8 mouse cellular contexts compared by ENCODE assay signal in the genomic region with DNA sequence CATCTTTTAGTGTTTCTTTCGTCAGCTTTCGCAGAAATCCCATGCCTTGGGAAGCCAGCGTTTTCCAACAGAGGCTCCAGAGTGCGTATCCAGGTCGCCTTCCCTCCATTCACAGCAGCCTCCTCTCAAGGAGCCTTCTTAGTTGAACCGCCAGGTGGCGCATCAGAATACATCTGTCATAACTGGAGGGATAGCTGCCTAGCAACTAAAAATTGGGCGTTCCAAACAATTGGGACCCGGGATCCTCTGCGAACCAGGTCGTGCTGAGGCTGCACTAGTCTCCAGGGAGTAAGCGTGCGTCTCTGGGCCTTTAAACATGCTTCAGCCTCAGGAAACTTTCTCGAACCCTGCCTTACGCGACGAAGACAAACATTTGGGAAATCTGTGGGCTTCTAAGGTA. TPM values are rescaled to one million over a fixed set of nuclear protein-coding genes. Genes with fewer than 3 reads are reported as not detected.
DNase-seq lines count a peak whose midpoint lies in the region; ATAC-seq and TF ChIP-seq lines count a peak whose summit lies in the region.

No protein-coding gene starts in this region.

- H3K9ac ChIP-seq in forebrain, embryonic 11.5 days (ENCODE audit: low read length): no peak overlapping the region
- H3K9ac ChIP-seq in heart, embryonic 16.5 days (ENCODE audit: low read length): no peak overlapping the region
- no peak overlapping the region for H3K9ac ChIP-seq in liver, embryonic 14.5 days (replicated peaks)
- H3K9ac ChIP-seq in neural tube, embryonic 11.5 days (ENCODE audit: low read length): no peak overlapping the region
- 0 out of 2 replicates have a peak overlapping the region, but pooled peaks have one; percentile 4 for H3K9ac ChIP-seq in stomach, embryonic 16.5 days (ENCODE audit: low read length)

- H3K36me3 ChIP-seq in forebrain, embryonic 11.5 days (ENCODE audit: control insufficient read depth, insufficient read depth, low read length): no peaks in the 10 kb centered on the region
- H3K36me3 ChIP-seq in heart, embryonic 16.5 days (ENCODE audit: control insufficient read depth, insufficient read depth): no peaks in the 10 kb centered on the region
- no peaks in the 10 kb centered on the region for H3K36me3 ChIP-seq in liver, embryonic 14.5 days (replicated peaks; ENCODE audit: control insufficient read depth, insufficient read depth, low read depth)
- H3K36me3 ChIP-seq in neural tube, embryonic 11.5 days (ENCODE audit: control insufficient read depth, insufficient read depth, low read length): no peaks in the 10 kb centered on the region
- H3K36me3 ChIP-seq in stomach, embryonic 16.5 days (ENCODE audit: control insufficient read depth, insufficient read depth, low read length): no peaks in the 10 kb centered on the region

- WGBS in forebrain, embryonic 11.5 days: 6% methylated on average over 17 of the region's 17 CpGs
- 4% methylated on average over 17 of the region's 17 CpGs for WGBS in heart, embryonic 16.5 days
- WGBS in liver, embryonic 14.5 days (ENCODE audit: insufficient replicate concordance): 4% methylated on average over 17 of the region's 17 CpGs
- 8% methylated on average over 17 of the region's 17 CpGs for WGBS in neural tube, embryonic 11.5 days
- 6% methylated on average over 17 of the region's 17 CpGs for WGBS in stomach, embryonic 16.5 days

- peak; percentile 91 for TF ChIP-seq CTCF in liver, embryonic 14.5 days (IDR thresholded peaks at IDR 0.05; ENCODE audit: low read depth)

- no peak overlapping the region for H3K4me3 ChIP-seq in forebrain, embryonic 11.5 days (ENCODE audit: low read depth, low read length)
- H3K4me3 ChIP-seq in heart, embryonic 16.5 days (ENCODE audit: low read length): no peak overlapping the region
- no peak overlapping the region for H3K4me3 ChIP-seq in liver, embryonic 14.5 days (ENCODE audit: insufficient read depth in 1 of 2, low read depth in 2 of 2, low read length in 2 of 2)
- no peak overlapping the region for H3K4me3 ChIP-seq in neural tube, embryonic 11.5 days (ENCODE audit: low read depth, low read length)
- peak overlapping the region; percentile 9; the same call in 1 of the 2 replicates for H3K4me3 ChIP-seq in stomach, embryonic 16.5 days (replicated peaks; ENCODE audit: low read length)

- DNase-seq in CD8-positive naive resting alpha-beta T cell, adult 2 months (ENCODE audit: low read depth in 2 of 2, low spot score in 2 of 2): peak; percentile 62 to 75
- peak; percentile 85 for DNase-seq in c-Kit-positive CD71-negative TER-119-negative erythroid progenitor cells, embryonic 14.5 days (ENCODE audit: low read depth)
- peak; percentile 90 for DNase-seq in forebrain, embryonic 11.5 days (ENCODE audit: low spot score)
- peak; percentile 87 to 91 for DNase-seq in kidney, postnatal 25 days
- peak; percentile 68 to 76 (median 69) for DNase-seq in liver, embryonic 14.5 days (ENCODE audit: low read depth in 3 of 3, low spot score in 3 of 3)
- peak; percentile 86 for DNase-seq in neural tube, embryonic 11.5 days (ENCODE audit: low spot score)

- no peaks in the 10 kb centered on the region for H3K9me3 ChIP-seq in forebrain, embryonic 11.5 days (ENCODE audit: control insufficient read depth, low read length)
- H3K9me3 ChIP-seq in heart, embryonic 16.5 days (replicated peaks; ENCODE audit: control insufficient read depth, low read length): no peaks in the 10 kb centered on the region
- no peaks in the 10 kb centered on the region for H3K9me3 ChIP-seq in liver, embryonic 14.5 days (ENCODE audit: control insufficient read depth, low read length)
- H3K9me3 ChIP-seq in neural tube, embryonic 11.5 days (ENCODE audit: control insufficient read depth, low read length): no peaks in the 10 kb centered on the region
- no peaks in the 10 kb centered on the region for H3K9me3 ChIP-seq in stomach, embryonic 16.5 days (replicated peaks; ENCODE audit: control insufficient read depth, low read length)

- H3K4me1 ChIP-seq in forebrain, embryonic 11.5 days (replicated peaks; ENCODE audit: control insufficient read depth, insufficient read depth, low read length): no peaks in the 10 kb centered on the region; the same call in 1 of the 2 replicates
- peaks cover 22% of the 10 kb centered on the region for H3K4me1 ChIP-seq in heart, embryonic 16.5 days (ENCODE audit: control insufficient read depth, insufficient read depth, low read length)
- no peaks in the 10 kb centered on the region for H3K4me1 ChIP-seq in liver, embryonic 14.5 days (replicated peaks; ENCODE audit: control insufficient read depth in 2 of 2, insufficient read depth in 2 of 2, low read length in 1 of 2)
- no peaks in the 10 kb centered on the region for H3K4me1 ChIP-seq in neural tube, embryonic 11.5 days (ENCODE audit: control insufficient read depth, insufficient read depth, low read length)
- peaks cover 8% of the 10 kb centered on the region; the same call in 1 of the 2 replicates for H3K4me1 ChIP-seq in stomach, embryonic 16.5 days (ENCODE audit: control insufficient read depth, insufficient read depth, low read length)

- no peak for TF ChIP-seq EP300 in liver, embryonic 14.5 days (IDR thresholded peaks at IDR 0.05; ENCODE audit: low read depth)

- peak overlapping the region; percentile 38 for H3K4me2 ChIP-seq in forebrain, embryonic 11.5 days (ENCODE audit: low read depth, low read length, severe bottlenecking)
- H3K4me2 ChIP-seq in heart, embryonic 16.5 days (ENCODE audit: low read depth, low read length): peak overlapping the region; percentile 52
- H3K4me2 ChIP-seq in liver, embryonic 14.5 days (ENCODE audit: low read depth): peak overlapping the region; percentile 28; the same call in 1 of the 2 replicates
- H3K4me2 ChIP-seq in neural tube, embryonic 11.5 days (ENCODE audit: low read depth): peak overlapping the region; percentile 30
- H3K4me2 ChIP-seq in stomach, embryonic 16.5 days (ENCODE audit: low read depth, low read length): peak overlapping the region; percentile 73

- ATAC-seq in forebrain, embryonic 11.5 days (replicated peaks; ENCODE audit: low FRiP score): peak; percentile 82
- ATAC-seq in heart, embryonic 16.5 days (replicated peaks; ENCODE audit: extremely low read depth, insufficient read depth, low FRiP score): peak; percentile 52; the same call in 1 of the 2 replicates
- ATAC-seq in liver, embryonic 14.5 days (ENCODE audit: insufficient read depth): peak; percentile 45; the same call in 1 of the 2 replicates
- peak; percentile 45; the same call in 1 of the 2 replicates for ATAC-seq in neural tube, embryonic 11.5 days (ENCODE audit: insufficient read depth, low FRiP score, low TSS enrichment)
- peak; percentile 56; the same call in 1 of the 2 replicates for ATAC-seq in stomach, embryonic 16.5 days (ENCODE audit: insufficient read depth, low FRiP score)

- H3K27me3 ChIP-seq in forebrain, embryonic 11.5 days (ENCODE audit: control insufficient read depth, insufficient read depth, low read length): peaks cover 8% of the 10 kb centered on the region
- peaks cover 11% of the 10 kb centered on the region for H3K27me3 ChIP-seq in heart, embryonic 16.5 days (ENCODE audit: control insufficient read depth, insufficient read depth, low read length)
- peaks cover 18% of the 10 kb centered on the region for H3K27me3 ChIP-seq in liver, embryonic 14.5 days (ENCODE audit: control insufficient read depth, insufficient read depth, low read length)
- peaks cover 11% of the 10 kb centered on the region for H3K27me3 ChIP-seq in neural tube, embryonic 11.5 days (ENCODE audit: control insufficient read depth, insufficient read depth, low read length)
- H3K27me3 ChIP-seq in stomach, embryonic 16.5 days (ENCODE audit: control insufficient read depth, insufficient read depth, low read length): peaks cover 11% of the 10 kb centered on the region

- no peak overlapping the region for H3K27ac ChIP-seq in forebrain, embryonic 11.5 days (ENCODE audit: low read depth, low read length)
- H3K27ac ChIP-seq in heart, embryonic 16.5 days (ENCODE audit: low read length): no peak overlapping the region
- no peak overlapping the region for H3K27ac ChIP-seq in liver, embryonic 14.5 days
- H3K27ac ChIP-seq in neural tube, embryonic 11.5 days (ENCODE audit: low read depth, low read length): no peak overlapping the region
- no peak overlapping the region for H3K27ac ChIP-seq in stomach, embryonic 16.5 days (ENCODE audit: low read length)

RNA-seq across cellular contexts. Expression of a gene that starts 1.0 kb away (rescaled TPM):
- 2.2 and 2.8 TPM in 2 replicates for polyA plus RNA-seq in forebrain, embryonic 11.5 days (2014; fragmentation: Nextera tagmentation; extraction: Ambion mirVana)
- polyA plus RNA-seq in heart, embryonic 16.5 days (2015; fragmentation: Nextera tagmentation; extraction: Ambion mirVana): 1.9 and 2.9 TPM in 2 replicates
- polyA plus RNA-seq in liver, embryonic 14.5 days (2012; rRNA removed): 0.05 and 0.11 TPM in 2 replicates
- polyA plus RNA-seq in liver, embryonic 14.5 days (2014; fragmentation: Nextera tagmentation; extraction: Ambion mirVana): 0.17 TPM in 1 of 2 replicates, not detected in the other
- polyA plus RNA-seq in neural tube, embryonic 11.5 days (2014; fragmentation: Nextera tagmentation; extraction: Ambion mirVana): 1.4 and 1.8 TPM in 2 replicates
- 35.4 and 36.3 TPM in 2 replicates for polyA plus RNA-seq in stomach, embryonic 16.5 days (2015; fragmentation: Nextera tagmentation; extraction: Ambion mirVana)

RNA-seq across cellular contexts. Expression of a gene that starts 3.4 kb away (rescaled TPM):
- polyA plus RNA-seq in forebrain, embryonic 11.5 days (2014; fragmentation: Nextera tagmentation; extraction: Ambion mirVana): 0.63 and 0.68 TPM in 2 replicates
- 0.41 and 0.46 TPM in 2 replicates for polyA plus RNA-seq in heart, embryonic 16.5 days (2015; fragmentation: Nextera tagmentation; extraction: Ambion mirVana)
- not detected in 2 replicates for polyA plus RNA-seq in liver, embryonic 14.5 days (2012; rRNA removed)
- polyA plus RNA-seq in liver, embryonic 14.5 days (2014; fragmentation: Nextera tagmentation; extraction: Ambion mirVana): not detected in 2 replicates
- polyA plus RNA-seq in neural tube, embryonic 11.5 days (2014; fragmentation: Nextera tagmentation; extraction: Ambion mirVana): not detected in 2 replicates
- not detected in 2 replicates for polyA plus RNA-seq in stomach, embryonic 16.5 days (2015; fragmentation: Nextera tagmentation; extraction: Ambion mirVana)

RNA-seq across cellular contexts. Expression of a gene that starts 25.0 kb away (rescaled TPM):
- 49.4 and 53.3 TPM in 2 replicates for polyA plus RNA-seq in forebrain, embryonic 11.5 days (2014; fragmentation: Nextera tagmentation; extraction: Ambion mirVana)
- 30.8 and 33.3 TPM in 2 replicates for polyA plus RNA-seq in heart, embryonic 16.5 days (2015; fragmentation: Nextera tagmentation; extraction: Ambion mirVana)
- 2.8 and 3.8 TPM in 2 replicates for polyA plus RNA-seq in liver, embryonic 14.5 days (2012; rRNA removed)
- 12.7 and 13.1 TPM in 2 replicates for polyA plus RNA-seq in liver, embryonic 14.5 days (2014; fragmentation: Nextera tagmentation; extraction: Ambion mirVana)
- 55.4 and 56.6 TPM in 2 replicates for polyA plus RNA-seq in neural tube, embryonic 11.5 days (2014; fragmentation: Nextera tagmentation; extraction: Ambion mirVana)
- 45.6 and 47.3 TPM in 2 replicates for polyA plus RNA-seq in stomach, embryonic 16.5 days (2015; fragmentation: Nextera tagmentation; extraction: Ambion mirVana)

RNA-seq across cellular contexts. Expression of a gene that starts 34.2 kb away (rescaled TPM):
- polyA plus RNA-seq in forebrain, embryonic 11.5 days (2014; fragmentation: Nextera tagmentation; extraction: Ambion mirVana): 55.3 and 63.1 TPM in 2 replicates
- polyA plus RNA-seq in heart, embryonic 16.5 days (2015; fragmentation: Nextera tagmentation; extraction: Ambion mirVana): 26.6 and 29.9 TPM in 2 replicates
- 2.5 and 5.1 TPM in 2 replicates for polyA plus RNA-seq in liver, embryonic 14.5 days (2012; rRNA removed)
- 8.8 and 9.2 TPM in 2 replicates for polyA plus RNA-seq in liver, embryonic 14.5 days (2014; fragmentation: Nextera tagmentation; extraction: Ambion mirVana)
- 70.7 and 74.8 TPM in 2 replicates for polyA plus RNA-seq in neural tube, embryonic 11.5 days (2014; fragmentation: Nextera tagmentation; extraction: Ambion mirVana)
- 47.1 and 47.7 TPM in 2 replicates for polyA plus RNA-seq in stomach, embryonic 16.5 days (2015; fragmentation: Nextera tagmentation; extraction: Ambion mirVana)

RNA-seq across cellular contexts. Expression of a gene that starts 53.8 kb away (rescaled TPM):
- 30.1 and 32.2 TPM in 2 replicates for polyA plus RNA-seq in forebrain, embryonic 11.5 days (2014; fragmentation: Nextera tagmentation; extraction: Ambion mirVana)
- polyA plus RNA-seq in heart, embryonic 16.5 days (2015; fragmentation: Nextera tagmentation; extraction: Ambion mirVana): 6.7 and 7.1 TPM in 2 replicates
- 1.1 and 1.3 TPM in 2 replicates for polyA plus RNA-seq in liver, embryonic 14.5 days (2012; rRNA removed)
- 1.3 and 2.0 TPM in 2 replicates for polyA plus RNA-seq in liver, embryonic 14.5 days (2014; fragmentation: Nextera tagmentation; extraction: Ambion mirVana)
- polyA plus RNA-seq in neural tube, embryonic 11.5 days (2014; fragmentation: Nextera tagmentation; extraction: Ambion mirVana): 50.1 and 54.6 TPM in 2 replicates
- 14.3 and 14.9 TPM in 2 replicates for polyA plus RNA-seq in stomach, embryonic 16.5 days (2015; fragmentation: Nextera tagmentation; extraction: Ambion mirVana)
